Mouse (Mus musculus): ENCODE results near the gene Lsm7. TPM values are rescaled to one million over a fixed set of nuclear protein-coding genes. Genes with fewer than 3 reads are reported as not detected.
"Not testable (repeated sequence)": the region's sequence is repeated elsewhere in the genome, so short reads cannot be mapped to it uniquely, and the experiment has no call there.

Lsm7 gene
- polyA plus RNA-seq, 1 experiment from 2014 or later: 254 TPM

DNA sequence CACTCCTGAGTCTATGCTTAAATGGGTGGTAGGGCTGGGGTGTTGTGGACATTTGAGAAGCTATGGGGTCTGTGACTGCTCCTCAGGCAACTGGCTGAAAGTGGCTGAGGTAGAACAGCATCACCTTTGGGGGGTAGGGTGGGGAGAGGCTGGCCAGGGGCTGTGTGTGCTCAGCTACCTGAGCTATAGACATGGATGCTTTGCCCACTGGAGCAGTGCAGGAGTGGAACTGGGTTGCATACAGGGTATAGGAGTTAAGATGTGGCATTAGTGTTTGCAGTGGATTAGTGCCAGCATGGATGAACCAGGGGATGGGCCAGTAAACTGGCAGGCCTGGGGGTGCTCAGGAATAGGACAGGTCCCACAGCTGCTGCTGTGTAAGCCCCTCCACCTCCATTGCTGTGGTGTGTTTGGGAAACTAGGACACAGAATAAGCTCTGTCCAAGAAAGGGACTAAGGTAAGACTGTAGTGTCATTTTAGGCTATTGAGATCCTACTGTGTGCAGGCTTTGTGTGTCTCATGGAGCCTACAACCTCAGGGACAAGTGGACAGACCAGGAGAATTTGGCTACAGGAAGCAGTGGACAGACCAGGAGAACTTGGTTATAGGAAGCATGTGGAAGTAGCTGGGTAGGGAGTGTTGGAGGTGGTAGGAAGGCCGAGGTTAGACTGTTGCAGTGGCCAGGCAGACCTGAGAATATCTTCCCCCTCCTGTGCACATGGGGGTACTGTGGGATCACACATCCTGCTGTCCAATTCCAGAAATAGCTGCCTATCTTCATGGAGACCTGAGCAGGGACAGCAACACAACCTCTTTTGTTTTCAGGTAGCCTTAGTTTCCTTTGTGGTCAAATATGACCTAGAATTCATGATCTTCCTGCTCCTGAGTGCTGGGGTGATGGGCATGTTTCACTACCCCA lies 25.4 kb downstream of the Lsm7 start:
- 69% methylated on average over 1 of the region's 1 CpGs for WGBS
- H3K4me1 ChIP-seq: peaks cover 29% of the 10 kb centered on the region
- no peak overlapping the region for H3K4me3 ChIP-seq
- H3K27me3 ChIP-seq: peaks cover 19% of the 10 kb centered on the region
- ATAC-seq (ENCODE audit: borderline replicate concordance, extremely low read depth, low FRiP score, low TSS enrichment): no peak
- no peaks in the 10 kb centered on the region for H3K9me3 ChIP-seq
- H3K4me2 ChIP-seq: no peak overlapping the region
- H3K9ac ChIP-seq: no peak overlapping the region
- H3K36me3 ChIP-seq: peaks cover 17% of the 10 kb centered on the region
- no peak overlapping the region for H3K27ac ChIP-seq

DNA sequence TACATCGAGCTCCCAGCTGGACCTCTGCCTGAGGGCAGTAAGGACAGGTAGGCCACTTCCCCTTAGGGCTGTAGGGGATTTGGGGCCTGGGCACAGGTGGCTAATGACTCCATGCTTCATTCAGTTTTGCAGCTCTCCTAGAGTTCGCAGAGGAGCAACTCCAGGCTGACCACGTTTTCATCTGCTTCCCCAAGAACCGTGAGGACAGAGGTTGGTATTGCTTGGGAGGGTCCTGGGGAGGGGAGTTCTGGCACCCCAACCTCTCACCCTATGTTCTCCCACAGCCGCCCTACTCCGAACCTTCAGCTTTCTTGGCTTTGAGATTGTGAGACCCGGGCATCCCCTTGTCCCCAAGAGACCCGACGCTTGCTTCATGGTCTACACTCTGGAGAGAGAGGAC lies 26.4 kb downstream of the Lsm7 start:
- H3K9ac ChIP-seq; ATAC-seq (ENCODE audit: borderline replicate concordance, extremely low read depth, low FRiP score, low TSS enrichment); H3K9me3 ChIP-seq; H3K27ac ChIP-seq; H3K27me3 ChIP-seq: not testable (repeated sequence)
- Histone ChIP-seq H3K4me3 (peak overlapping the region; percentile 77; the same call in 1 of the 2 replicates), H3K36me3 (peaks cover 17% of the 10 kb centered on the region), H3K4me1 (peaks cover 29% of the 10 kb centered on the region), H3K4me2 (peak overlapping the region; percentile 80)
- 70% methylated on average over 8 of the region's 9 CpGs for WGBS

DNA sequence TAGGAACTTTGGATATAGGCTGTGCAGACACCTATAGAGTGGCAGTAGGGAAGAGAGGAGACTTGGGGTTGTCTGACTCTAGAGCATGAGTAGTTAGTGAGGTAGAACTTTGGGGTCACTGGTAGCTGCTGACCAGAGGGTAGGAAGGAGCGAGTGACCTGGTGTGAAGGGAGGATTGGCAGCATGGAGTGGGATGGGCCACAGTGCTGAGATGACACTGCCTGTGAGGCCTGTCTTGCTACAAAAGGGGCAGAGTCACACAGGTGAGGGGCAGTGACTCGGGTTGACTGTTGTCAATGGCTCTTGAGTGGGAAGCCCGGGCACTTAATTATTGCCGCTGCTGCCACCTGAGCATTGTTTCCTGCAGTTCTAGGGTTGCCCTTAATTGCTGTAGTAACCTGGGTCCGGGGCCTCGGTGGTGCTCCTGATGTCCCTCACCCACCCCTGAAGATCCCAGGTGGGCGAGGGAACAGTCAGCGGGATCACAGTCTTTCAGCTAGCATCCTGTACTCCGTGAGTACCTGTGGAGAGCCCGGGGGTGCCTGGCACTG lies 27.1 kb downstream of the Lsm7 start:
- H3K9ac ChIP-seq: peak overlapping the region; percentile 96
- 61% methylated on average over 10 of the region's 10 CpGs for WGBS
- H3K27ac ChIP-seq: no peak overlapping the region
- H3K4me2 ChIP-seq: peak overlapping the region; percentile 80
- peaks cover 29% of the 10 kb centered on the region for H3K4me1 ChIP-seq
- peak overlapping the region; percentile 77 for H3K4me3 ChIP-seq
- H3K27me3 ChIP-seq: peaks cover 2% of the 10 kb centered on the region; the same call in 1 of the 2 replicates
- no peak for ATAC-seq (ENCODE audit: borderline replicate concordance, extremely low read depth, low FRiP score, low TSS enrichment)
- H3K9me3 ChIP-seq: no peaks in the 10 kb centered on the region
- H3K36me3 ChIP-seq: peaks cover 17% of the 10 kb centered on the region

DNA sequence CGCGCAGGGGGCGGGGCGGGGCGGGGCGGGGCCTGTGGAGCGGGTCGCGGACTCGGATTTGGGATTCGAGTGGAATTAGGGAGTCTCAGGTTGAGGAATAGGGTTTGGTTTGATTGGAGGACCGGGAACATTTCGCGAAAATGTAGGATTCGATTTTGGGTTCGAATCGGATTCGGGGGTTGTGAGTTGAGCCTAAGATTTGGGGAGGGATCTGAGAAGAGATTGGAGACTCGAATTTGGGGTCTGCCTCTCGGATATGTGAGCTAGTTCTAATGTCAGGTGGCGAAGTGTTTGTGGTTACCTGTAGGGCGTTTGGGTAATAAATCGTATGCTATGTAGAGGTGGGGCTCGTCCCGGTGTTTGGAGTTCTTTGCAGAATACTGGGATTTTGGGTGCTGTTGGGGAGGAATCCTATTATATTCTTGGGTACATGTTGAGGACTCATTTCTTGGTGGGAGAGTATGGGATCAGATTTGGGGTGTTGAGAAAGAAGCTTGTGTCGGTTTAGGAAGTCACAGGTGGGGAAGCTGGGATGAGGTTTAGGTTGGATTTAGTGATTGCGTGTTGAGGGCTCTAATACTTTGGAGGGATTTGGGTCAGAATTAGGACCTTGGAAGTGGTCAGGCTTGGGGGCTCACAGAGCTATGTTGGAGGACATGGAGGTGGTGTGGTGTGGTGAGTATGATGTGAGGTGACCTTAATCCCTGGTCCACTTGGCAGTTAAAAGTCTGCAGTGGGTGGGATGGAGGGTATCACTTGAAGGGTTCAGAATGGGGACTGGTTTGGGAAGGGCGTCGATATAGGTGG lies 27.7 kb downstream of the Lsm7 start:
- 5% methylated on average over 29 of the region's 29 CpGs for WGBS
- H3K36me3 ChIP-seq: peaks cover 17% of the 10 kb centered on the region
- peak overlapping the region; percentile 80 for H3K4me2 ChIP-seq
- H3K4me1 ChIP-seq: peaks cover 29% of the 10 kb centered on the region
- no peak for ATAC-seq (ENCODE audit: borderline replicate concordance, extremely low read depth, low FRiP score, low TSS enrichment)
- peak overlapping the region; percentile 96 for H3K9ac ChIP-seq
- H3K27me3 ChIP-seq: no peaks in the 10 kb centered on the region
- peak overlapping the region; percentile 77 for H3K4me3 ChIP-seq
- H3K9me3 ChIP-seq: no peaks in the 10 kb centered on the region
- H3K27ac ChIP-seq: peak overlapping the region; percentile 92

DNA sequence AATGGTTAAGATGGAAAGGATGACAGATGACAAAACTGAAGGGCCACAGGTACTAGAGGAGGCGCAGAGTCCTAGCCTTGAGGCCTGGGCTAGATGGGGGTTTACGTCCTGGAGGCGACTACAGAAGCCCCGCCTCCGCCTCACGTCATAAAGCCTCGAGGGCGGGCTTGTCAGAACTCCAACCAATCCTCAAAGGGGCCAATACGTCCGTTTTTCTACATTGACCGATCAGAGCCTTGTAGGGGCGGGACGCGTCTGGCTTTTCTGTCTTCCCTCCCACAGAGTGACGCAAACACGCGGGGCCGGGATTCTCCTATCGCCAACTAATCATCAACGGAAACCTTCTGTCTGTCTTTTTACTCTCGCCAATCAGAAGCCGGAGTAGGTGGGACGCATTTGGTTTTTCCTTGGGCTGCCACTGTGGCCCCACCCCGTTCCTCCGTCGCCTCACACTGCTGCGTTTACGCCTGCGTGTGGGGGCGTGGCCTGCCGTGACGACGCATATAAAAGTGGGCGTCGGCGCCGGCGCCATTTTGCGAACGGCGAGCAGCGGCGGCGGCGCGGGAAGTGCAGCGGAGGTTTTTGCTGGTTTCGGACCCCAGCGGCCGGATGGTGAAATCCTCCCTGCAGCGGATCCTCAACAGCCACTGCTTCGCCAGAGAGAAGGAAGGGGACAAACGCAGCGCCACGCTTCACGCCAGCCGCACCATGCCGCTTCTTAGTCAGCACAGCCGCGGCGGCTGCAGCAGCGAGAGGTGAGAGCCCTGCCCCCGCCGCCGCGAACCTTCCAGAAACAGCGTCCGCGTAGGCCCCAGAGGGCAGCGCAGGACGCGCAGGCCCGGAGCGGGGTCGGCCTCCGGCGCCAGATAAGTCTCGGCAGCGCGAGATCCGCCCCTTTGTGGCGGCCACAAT lies 28.6 kb downstream of the Lsm7 start, which contains the start of gene Oaz1:
Gene Oaz1 (plus strand): TSS at position 506 of the 912 bp plus-strand sequence.
- Histone ChIP-seq H3K4me1 (peaks cover 29% of the 10 kb centered on the region), H3K9ac (peak within 1 kb of the TSS; percentile 96), H3K36me3 (peaks cover 17% of the 10 kb centered on the region), H3K27ac (peak within 1 kb of the TSS; percentile 92), H3K4me2 (peak within 1 kb of the TSS; percentile 80), H3K4me3 (peak within 1 kb of the TSS; percentile 77), H3K27me3 (no peaks in the 10 kb centered on the region), H3K9me3 (no peaks in the 10 kb centered on the region)
- ATAC-seq (ENCODE audit: borderline replicate concordance, extremely low read depth, low FRiP score, low TSS enrichment): peak; percentile 98
- WGBS: under 1% methylated on average over 82 of the region's 82 CpGs

DNA sequence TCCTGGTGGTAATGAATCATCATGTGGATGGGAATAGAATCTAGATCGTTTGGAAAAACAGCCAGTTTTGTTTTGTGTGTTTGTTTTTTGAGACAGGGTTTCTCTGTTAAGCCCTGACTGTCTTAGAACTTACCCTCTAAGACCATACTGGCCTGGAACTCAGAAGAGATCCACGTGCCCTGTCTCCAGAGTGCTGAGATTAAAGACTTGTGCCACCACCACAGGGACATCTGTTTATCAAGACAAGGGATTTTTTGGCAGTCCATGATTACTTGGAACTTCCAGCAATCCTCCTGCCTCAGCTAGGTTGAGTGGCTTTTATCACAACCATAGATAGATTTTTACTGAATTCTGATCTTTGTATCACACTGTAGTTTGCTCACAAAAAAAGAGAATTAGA lies 30.2 kb downstream of the Lsm7 start:
- peaks cover 8% of the 10 kb centered on the region for H3K36me3 ChIP-seq
- H3K27me3 ChIP-seq: no peaks in the 10 kb centered on the region
- ATAC-seq (ENCODE audit: borderline replicate concordance, extremely low read depth, low FRiP score, low TSS enrichment): no peak
- WGBS: 59% methylated on average over 2 of the region's 2 CpGs
- peaks cover 13% of the 10 kb centered on the region for H3K4me1 ChIP-seq
- no peaks in the 10 kb centered on the region for H3K9me3 ChIP-seq
- H3K4me2 ChIP-seq: no peak overlapping the region
- H3K4me3 ChIP-seq: no peak overlapping the region
- no peak overlapping the region for H3K9ac ChIP-seq
- no peak overlapping the region for H3K27ac ChIP-seq

DNA sequence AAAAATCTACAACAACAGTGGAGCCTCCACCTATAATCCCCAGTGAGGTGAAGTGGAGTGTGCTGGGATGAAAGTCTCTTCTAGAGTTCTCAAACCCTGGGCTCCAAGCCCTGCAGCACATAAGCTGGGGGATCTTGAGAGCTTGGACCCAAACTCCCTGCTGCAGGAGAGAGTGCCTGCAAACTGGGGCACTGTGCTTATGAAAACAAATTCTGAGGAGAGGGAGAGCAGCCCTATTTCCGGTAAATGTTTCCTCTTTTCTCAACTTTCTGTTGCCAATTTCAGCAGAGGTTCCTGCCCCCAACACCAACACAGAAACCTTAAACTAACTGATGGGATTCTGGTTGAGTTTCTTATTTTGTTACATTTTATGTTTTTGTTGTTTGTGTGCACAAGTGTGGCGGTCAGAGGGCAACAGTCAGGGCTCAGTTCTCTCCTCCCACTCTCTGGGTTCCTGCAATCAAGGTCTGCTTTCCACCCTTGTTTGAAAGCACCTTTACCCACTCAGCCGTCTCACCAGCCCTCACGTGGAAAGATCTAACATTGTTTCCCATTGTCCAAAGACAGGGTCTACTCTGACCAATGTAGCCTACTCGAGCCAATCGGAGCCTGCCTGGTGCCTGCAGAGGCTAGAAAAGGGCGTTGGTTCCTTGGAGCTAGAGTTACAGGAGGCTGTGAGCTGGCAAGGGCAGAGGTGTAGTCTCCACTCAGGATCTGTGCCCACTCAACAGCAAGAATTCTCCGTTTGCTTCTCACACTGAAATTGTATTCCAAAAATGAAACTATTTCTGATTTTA lies 31.0 kb downstream of the Lsm7 start:
- H3K4me2 ChIP-seq: no peak overlapping the region

DNA sequence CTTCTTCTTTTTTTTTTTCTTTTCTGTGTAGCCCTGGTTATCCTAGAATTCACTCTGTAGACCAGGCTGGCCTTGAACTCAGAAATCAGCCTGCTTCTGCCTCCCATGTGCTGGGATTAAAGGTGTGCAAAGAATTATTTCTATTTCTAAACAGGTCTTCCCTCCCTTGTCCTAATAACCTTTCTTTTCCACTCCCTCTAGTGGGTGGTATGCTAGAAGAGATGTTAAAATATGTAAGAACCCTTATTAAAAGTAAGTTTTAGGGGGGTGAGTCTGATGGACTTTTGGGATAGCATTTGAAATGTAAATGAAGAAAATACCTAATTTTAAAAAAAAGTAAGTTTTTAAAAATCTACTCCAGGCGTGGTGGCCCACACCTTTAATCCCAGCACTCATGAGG lies 31.7 kb downstream of the Lsm7 start:
- H3K36me3 ChIP-seq: no peaks in the 10 kb centered on the region
- no peak overlapping the region for H3K9ac ChIP-seq
- H3K4me2 ChIP-seq: no peak overlapping the region
- H3K9me3 ChIP-seq: no peaks in the 10 kb centered on the region
- no peak for ATAC-seq (ENCODE audit: borderline replicate concordance, extremely low read depth, low FRiP score, low TSS enrichment)
- H3K27me3 ChIP-seq: no peaks in the 10 kb centered on the region
- peaks cover 9% of the 10 kb centered on the region for H3K4me1 ChIP-seq
- no peak overlapping the region for H3K27ac ChIP-seq
- WGBS: 81% methylated on average over 1 of the region's 1 CpGs
- H3K4me3 ChIP-seq: no peak overlapping the region

More for the DNA sequence above, 31.0 kb downstream of the Lsm7 start:
- H3K27ac ChIP-seq: no peak overlapping the region
- H3K27me3 ChIP-seq: no peaks in the 10 kb centered on the region
- no peak overlapping the region for H3K9ac ChIP-seq
- no peaks in the 10 kb centered on the region for H3K9me3 ChIP-seq
- H3K4me1 ChIP-seq: peaks cover 13% of the 10 kb centered on the region
- WGBS: 58% methylated on average over 8 of the region's 8 CpGs
- no peak overlapping the region for H3K4me3 ChIP-seq
- no peak for ATAC-seq (ENCODE audit: borderline replicate concordance, extremely low read depth, low FRiP score, low TSS enrichment)
- H3K36me3 ChIP-seq: peaks cover under 1% of the 10 kb centered on the region

DNA sequence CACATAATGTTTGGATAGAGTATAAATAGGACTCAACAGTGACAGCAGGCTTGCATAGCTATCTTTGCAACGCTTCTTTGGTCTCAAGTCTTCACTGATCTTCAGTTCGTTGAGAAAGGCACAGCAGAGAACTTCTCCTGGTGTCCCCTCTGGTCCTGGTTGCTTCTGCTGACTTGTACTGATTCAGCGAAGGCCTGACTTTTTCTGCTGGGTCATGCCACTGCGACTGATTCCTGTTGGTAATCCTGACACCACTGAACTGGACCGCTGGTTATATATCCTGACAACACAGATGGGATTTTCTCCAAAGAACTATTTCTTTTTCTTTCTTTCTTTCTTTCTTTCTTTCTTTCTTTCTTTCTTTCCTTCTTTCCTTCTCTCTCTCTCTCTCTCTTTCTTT lies 32.5 kb downstream of the Lsm7 start:
- H3K9me3 ChIP-seq: no peaks in the 10 kb centered on the region
- no peaks in the 10 kb centered on the region for H3K36me3 ChIP-seq
- WGBS: 84% methylated on average over 5 of the region's 5 CpGs
- ATAC-seq (ENCODE audit: borderline replicate concordance, extremely low read depth, low FRiP score, low TSS enrichment): no peak
- no peak overlapping the region for H3K4me3 ChIP-seq
- H3K27ac ChIP-seq: no peak overlapping the region
- no peak overlapping the region for H3K4me2 ChIP-seq
- 0 out of 2 replicates have a peak, but pooled peaks cover 2% of the 10 kb centered on the region for H3K4me1 ChIP-seq
- no peak overlapping the region for H3K9ac ChIP-seq
- no peaks in the 10 kb centered on the region for H3K27me3 ChIP-seq

DNA sequence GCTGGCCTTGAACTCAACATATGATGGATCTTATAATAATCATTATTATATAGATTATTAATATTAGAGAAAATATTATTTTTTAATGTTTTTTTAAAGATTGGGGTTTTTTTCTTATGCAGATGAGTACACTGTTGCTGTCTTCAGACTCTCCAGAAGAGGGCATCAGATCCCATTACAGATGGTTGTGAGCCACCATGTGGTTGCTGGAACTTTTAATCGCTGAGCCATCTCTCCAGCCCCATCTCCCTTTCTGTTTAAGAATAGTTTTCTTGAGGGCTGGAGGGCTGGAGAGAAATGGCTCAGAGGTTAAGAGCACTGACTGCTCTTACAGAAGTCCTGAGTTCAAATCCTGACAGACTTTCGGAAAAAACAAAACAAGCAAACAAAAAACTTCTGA lies 33.0 kb downstream of the Lsm7 start:
- 0 out of 2 replicates have a peak, but pooled peaks cover 2% of the 10 kb centered on the region for H3K4me1 ChIP-seq
- no peak overlapping the region for H3K27ac ChIP-seq
- H3K9me3 ChIP-seq: no peaks in the 10 kb centered on the region
- 37% methylated on average over 2 of the region's 2 CpGs for WGBS
- H3K9ac ChIP-seq: no peak overlapping the region
- no peaks in the 10 kb centered on the region for H3K27me3 ChIP-seq
- H3K4me3 ChIP-seq: no peak overlapping the region
- H3K4me2 ChIP-seq: no peak overlapping the region
- no peaks in the 10 kb centered on the region for H3K36me3 ChIP-seq
- no peak for ATAC-seq (ENCODE audit: borderline replicate concordance, extremely low read depth, low FRiP score, low TSS enrichment)

Measured in lung, embryonic 15.5 days (tissue).